Mouse (Mus musculus) CD8-positive naive resting alpha-beta T cell, adult 2 months (primary cell): ENCODE results near the gene Cd244a.

Experiments
- DNase-seq, 2 experiments: peaks; one replicate each; pipeline ENCODE4 v3.0.0; 2022; ENCODE audit warnings: low read depth in 2 of 2, low spot score in 2 of 2

Cd244a gene

GRCm38 (mm10) chr1:171647716-171648115, 88.7 kb downstream of the Cd244a start:
- no peak for DNase-seq

DNA sequence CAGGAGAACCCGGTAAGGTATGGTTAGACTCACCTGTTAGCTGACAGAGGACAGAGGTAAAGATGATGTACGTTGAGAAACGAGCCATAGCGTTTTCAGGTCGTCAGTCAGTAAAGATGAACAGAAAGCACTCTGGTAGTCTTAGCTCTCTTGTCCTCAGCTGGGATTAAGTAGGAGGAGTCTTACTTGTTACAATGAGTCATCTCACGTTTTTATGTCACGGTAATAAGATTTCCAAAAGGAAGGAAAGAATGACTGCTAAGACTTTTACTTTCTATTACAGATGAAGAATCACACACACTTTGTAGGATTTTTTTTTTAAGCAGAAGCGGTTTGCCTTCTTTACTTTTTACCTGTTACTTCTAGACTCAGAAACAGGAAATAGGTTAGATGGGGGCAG, 89.8 kb downstream of the Cd244a start:
- no peak for DNase-seq

DNA sequence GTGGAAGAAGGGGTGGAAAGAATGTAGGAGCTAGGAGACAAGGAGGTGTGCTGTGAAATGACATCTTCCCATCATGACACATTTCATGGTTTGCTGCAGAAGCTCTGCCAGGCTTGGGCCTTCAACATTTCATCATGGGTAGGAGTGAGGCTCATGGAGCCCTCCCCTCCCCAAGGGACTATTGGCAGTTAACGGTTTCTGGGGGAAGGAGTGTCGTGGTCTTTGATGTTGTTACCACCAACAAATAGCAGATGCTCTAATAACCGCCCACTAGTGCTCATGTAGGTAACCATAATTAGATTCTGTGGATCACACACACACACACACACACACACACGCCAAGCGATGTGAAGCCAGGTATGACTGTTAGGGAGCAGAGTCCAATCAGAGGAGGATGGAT, 93.7 kb downstream of the Cd244a start, which contains the start of gene Slamf7:
TSS of gene Slamf7 (minus strand) at position 302 of the 400 bp plus-strand sequence.
- DNase-seq = no peak

- DNase-seq = no peak
Observed at GRCm38 (mm10) chr1:171658561-171658991, 99.6 kb downstream of the Cd244a start.
